Mouse (Mus musculus): Measurements from ENCODE around the gene Cd24a. TPM values are rescaled to one million over a fixed set of nuclear protein-coding genes. Genes with fewer than 3 reads are reported as not detected.
A peak's percentile ranks its signal among the peaks of the same experiment; 100 is the strongest.

Cd24a gene
- polyA plus RNA-seq, 2 experiments: 1,014 to 1,175 TPM

GRCm38 (mm10) chr10:43604687-43605250 lies 26.7 kb downstream of the Cd24a start:
- peak overlapping the region; percentile 36 for H3K27ac ChIP-seq
- peaks cover 41 to 47% of the 10 kb centered on the region in 2 experiments for H3K4me1 ChIP-seq (replicated peaks; ENCODE audit: control insufficient read depth in 2 of 2, insufficient read depth in 2 of 2, low read length in 1 of 2)

GRCm38 (mm10) chr10:43605901-43606300 lies 27.8 kb downstream of the Cd24a start:
- DNase-seq (ENCODE audit: low read depth in 3 of 3, low spot score in 3 of 3): no peak
- peak overlapping the region; percentile 99 for H3K27ac ChIP-seq
- H3K4me3 ChIP-seq (ENCODE audit: insufficient read depth in 1 of 2, low read depth in 2 of 2, low read length in 2 of 2): no peak overlapping the region
- TF ChIP-seq EP300 (IDR thresholded peaks at IDR 0.05; ENCODE audit: low read depth) (no peak), CTCF (IDR thresholded peaks at IDR 0.05; ENCODE audit: low read depth) (0 out of 2 replicates have a peak, but pooled peaks have one; percentile 4)
- peak overlapping the region; percentile 15; the same call in 1 of the 2 replicates for H3K9ac ChIP-seq (replicated peaks)
- no peak for ATAC-seq (ENCODE audit: insufficient read depth)
- peaks cover 36% of the 10 kb centered on the region for H3K36me3 ChIP-seq (replicated peaks; ENCODE audit: control insufficient read depth, insufficient read depth, low read depth)
- H3K27me3 ChIP-seq (ENCODE audit: control insufficient read depth, insufficient read depth, low read length): no peaks in the 10 kb centered on the region
- H3K4me2 ChIP-seq (ENCODE audit: low read depth): no peak overlapping the region
- peaks cover 50 to 51% of the 10 kb centered on the region in 2 experiments for H3K4me1 ChIP-seq (replicated peaks; ENCODE audit: control insufficient read depth in 2 of 2, insufficient read depth in 2 of 2, low read length in 1 of 2)
- no peaks in the 10 kb centered on the region for H3K9me3 ChIP-seq (ENCODE audit: control insufficient read depth, low read length)
- 59% methylated on average over 7 of the region's 7 CpGs for WGBS (ENCODE audit: insufficient replicate concordance)

More at GRCm38 (mm10) chr10:43604687-43605250, 26.7 kb downstream of the Cd24a start:
- TF ChIP-seq EP300 (IDR thresholded peaks at IDR 0.05; ENCODE audit: low read depth) (no peak), CTCF (IDR thresholded peaks at IDR 0.05; ENCODE audit: low read depth) (no peak)
- no peak overlapping the region for H3K4me3 ChIP-seq (ENCODE audit: insufficient read depth in 1 of 2, low read depth in 2 of 2, low read length in 2 of 2)
- WGBS (ENCODE audit: insufficient replicate concordance): 88% methylated on average over 10 of the region's 10 CpGs
- H3K4me2 ChIP-seq (ENCODE audit: low read depth): no peak overlapping the region
- peaks cover 39% of the 10 kb centered on the region for H3K36me3 ChIP-seq (replicated peaks; ENCODE audit: control insufficient read depth, insufficient read depth, low read depth)
- no peak for DNase-seq (ENCODE audit: low read depth in 3 of 3, low spot score in 3 of 3)
- no peak for ATAC-seq (ENCODE audit: insufficient read depth)
- H3K27me3 ChIP-seq (ENCODE audit: control insufficient read depth, insufficient read depth, low read length): no peaks in the 10 kb centered on the region
- no peaks in the 10 kb centered on the region for H3K9me3 ChIP-seq (ENCODE audit: control insufficient read depth, low read length)
- H3K9ac ChIP-seq (replicated peaks): no peak overlapping the region; the same call in 1 of the 2 replicates

GRCm38 (mm10) chr10:43609507-43609906 lies 31.4 kb downstream of the Cd24a start:
- 6% methylated on average over 5 of the region's 5 CpGs for WGBS (ENCODE audit: insufficient replicate concordance)
- peak overlapping the region; percentile 48 for H3K9ac ChIP-seq (replicated peaks)

GRCm38 (mm10) chr10:43609958-43610357 lies 31.9 kb downstream of the Cd24a start:
- H3K36me3 ChIP-seq (replicated peaks; ENCODE audit: control insufficient read depth, insufficient read depth, low read depth): peaks cover 24% of the 10 kb centered on the region
- H3K4me1 ChIP-seq (replicated peaks; ENCODE audit: control insufficient read depth in 2 of 2, insufficient read depth in 2 of 2, low read length in 1 of 2): peaks cover 75 to 78% of the 10 kb centered on the region in 2 experiments
- peak overlapping the region in 1 of 2 experiments; percentile 21; a peak in 1 of 4 replicates for H3K4me3 ChIP-seq (ENCODE audit: insufficient read depth in 1 of 2, low read depth in 2 of 2, low read length in 2 of 2)
- no peaks in the 10 kb centered on the region for H3K9me3 ChIP-seq (ENCODE audit: control insufficient read depth, low read length)
- 20% methylated on average over 2 of the region's 2 CpGs for WGBS (ENCODE audit: insufficient replicate concordance)
- ATAC-seq (ENCODE audit: insufficient read depth) (peak; percentile 85), DNase-seq (ENCODE audit: low read depth in 3 of 3, low spot score in 3 of 3) (peak in 1 of 3 experiments; percentile 46)
- TF ChIP-seq EP300 (IDR thresholded peaks at IDR 0.05; ENCODE audit: low read depth) (no peak), CTCF (IDR thresholded peaks at IDR 0.05; ENCODE audit: low read depth) (0 out of 2 replicates have a peak, but pooled peaks have one; percentile 13)
- H3K27ac ChIP-seq: peak overlapping the region; percentile 99
- no peaks in the 10 kb centered on the region for H3K27me3 ChIP-seq (ENCODE audit: control insufficient read depth, insufficient read depth, low read length)
- peak overlapping the region; percentile 59 for H3K4me2 ChIP-seq (ENCODE audit: low read depth)
- peak overlapping the region; percentile 62 for H3K9ac ChIP-seq (replicated peaks)

More at GRCm38 (mm10) chr10:43609507-43609906, 31.4 kb downstream of the Cd24a start:
- Histone ChIP-seq H3K4me1 (replicated peaks; ENCODE audit: control insufficient read depth in 2 of 2, insufficient read depth in 2 of 2, low read length in 1 of 2) (peaks cover 71 to 76% of the 10 kb centered on the region in 2 experiments), H3K4me2 (ENCODE audit: low read depth) (peak overlapping the region; percentile 59), H3K27ac (peak overlapping the region; percentile 99), H3K9me3 (ENCODE audit: control insufficient read depth, low read length) (no peaks in the 10 kb centered on the region), H3K27me3 (ENCODE audit: control insufficient read depth, insufficient read depth, low read length) (no peaks in the 10 kb centered on the region), H3K36me3 (replicated peaks; ENCODE audit: control insufficient read depth, insufficient read depth, low read depth) (peaks cover 24% of the 10 kb centered on the region), H3K4me3 (ENCODE audit: insufficient read depth in 1 of 2, low read depth in 2 of 2, low read length in 2 of 2) (peak overlapping the region in 1 of 2 experiments; percentile 21; a peak in 1 of 4 replicates)
- TF ChIP-seq CTCF (IDR thresholded peaks at IDR 0.05; ENCODE audit: low read depth) (no peak), EP300 (IDR thresholded peaks at IDR 0.05; ENCODE audit: low read depth) (peak; percentile 100)
- peak; percentile 97 for ATAC-seq (ENCODE audit: insufficient read depth)
- DNase-seq (ENCODE audit: low read depth in 3 of 3, low spot score in 3 of 3): peak; percentile 97 to 98 (median 98)

GRCm38 (mm10) chr10:43611081-43611480 lies 33.0 kb downstream of the Cd24a start:
- Histone ChIP-seq H3K4me1 (replicated peaks; ENCODE audit: control insufficient read depth in 2 of 2, insufficient read depth in 2 of 2, low read length in 1 of 2) (peaks cover 69 to 70% of the 10 kb centered on the region in 2 experiments), H3K4me2 (ENCODE audit: low read depth) (peak overlapping the region; percentile 59), H3K4me3 (ENCODE audit: insufficient read depth in 1 of 2, low read depth in 2 of 2, low read length in 2 of 2) (no peak overlapping the region), H3K27me3 (ENCODE audit: control insufficient read depth, insufficient read depth, low read length) (no peaks in the 10 kb centered on the region), H3K9me3 (ENCODE audit: control insufficient read depth, low read length) (no peaks in the 10 kb centered on the region), H3K36me3 (replicated peaks; ENCODE audit: control insufficient read depth, insufficient read depth, low read depth) (peaks cover 22% of the 10 kb centered on the region), H3K9ac (replicated peaks) (peak overlapping the region; percentile 62), H3K27ac (peak overlapping the region; percentile 99)
- DNase-seq (ENCODE audit: low read depth in 3 of 3, low spot score in 3 of 3) (peak; percentile 73 to 80 (median 73)), ATAC-seq (ENCODE audit: insufficient read depth) (peak; percentile 7; the same call in 1 of the 2 replicates)
- TF ChIP-seq EP300 (IDR thresholded peaks at IDR 0.05; ENCODE audit: low read depth): peak; percentile 85
- no peak for TF ChIP-seq CTCF (IDR thresholded peaks at IDR 0.05; ENCODE audit: low read depth)
